Mouse (Mus musculus): ENCODE measurements at regions not wholly inside any gene's neighbourhood (a gene's known extent, or its start where the extent isn't known, plus 50 kb on each side); places are given as distances from the start of the nearest gene placed in this dataset.

DNA sequence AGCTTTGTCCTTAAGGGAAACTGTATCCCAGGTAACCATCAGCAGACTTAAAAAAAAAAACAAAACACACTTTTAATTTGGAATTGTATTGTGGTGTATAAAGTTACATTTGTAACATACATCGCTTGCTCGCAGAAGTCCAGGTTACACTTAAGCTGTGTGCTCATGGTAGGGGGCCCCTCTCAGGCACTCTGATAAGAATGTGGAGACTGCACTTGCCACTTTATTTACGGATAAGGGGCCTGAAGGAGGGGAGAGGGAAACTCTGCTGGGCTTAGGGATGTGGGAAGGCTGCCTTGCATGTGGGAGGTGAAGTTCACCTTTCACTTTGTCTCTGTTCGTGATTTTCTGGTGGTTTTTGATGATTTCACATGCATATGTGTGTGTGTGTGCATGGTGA is 58.7 kb downstream of the Ccdc185 start:
- Histone ChIP-seq H3K4me1 (ENCODE audit: control insufficient read depth, insufficient read depth, low read length) (no peaks in the 10 kb centered on the region), H3K27me3 (replicated peaks; ENCODE audit: control insufficient read depth, insufficient read depth, low read length) (no peaks in the 10 kb centered on the region), H3K27ac (ENCODE audit: low read length) (no peak overlapping the region), H3K4me2 (ENCODE audit: low read depth, low read length) (no peak overlapping the region), H3K9ac (ENCODE audit: low read depth, low read length) (no peak overlapping the region), H3K36me3 (ENCODE audit: control insufficient read depth, insufficient read depth, low read length) (no peaks in the 10 kb centered on the region), H3K4me3 (ENCODE audit: low read length) (no peak overlapping the region), H3K9me3 (ENCODE audit: control insufficient read depth, low read length) (0 out of 2 replicates have a peak, but pooled peaks cover 8% of the 10 kb centered on the region)
- ATAC-seq = no peak
- WGBS = 56% methylated on average over 4 of the region's 4 CpGs

DNA sequence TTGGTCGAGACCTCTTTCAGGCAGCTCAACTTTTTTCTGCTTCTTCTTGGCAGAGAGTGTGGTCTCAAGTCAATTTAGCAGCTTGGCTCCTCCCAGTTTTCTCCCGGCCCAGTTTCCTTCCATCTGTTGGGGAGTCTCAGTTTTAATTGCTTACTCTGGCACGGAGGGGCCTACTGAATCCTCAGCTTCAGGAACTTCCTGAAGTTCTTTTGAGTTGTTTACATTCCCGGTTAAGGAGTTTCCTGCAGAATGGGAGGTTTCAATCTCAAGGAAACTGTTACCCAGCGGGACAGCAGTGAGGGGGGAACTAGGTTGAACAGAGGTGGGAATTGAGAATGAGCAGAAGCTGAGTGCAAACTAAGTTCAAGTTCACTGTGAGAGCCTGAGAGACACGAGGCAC is 59.2 kb downstream of the Ccdc185 start:
- Histone ChIP-seq H3K4me1 (ENCODE audit: control insufficient read depth, insufficient read depth, low read length) (no peaks in the 10 kb centered on the region), H3K4me3 (ENCODE audit: low read length) (no peak overlapping the region), H3K9ac (ENCODE audit: low read depth, low read length) (no peak overlapping the region), H3K36me3 (ENCODE audit: control insufficient read depth, insufficient read depth, low read length) (no peaks in the 10 kb centered on the region), H3K27me3 (replicated peaks; ENCODE audit: control insufficient read depth, insufficient read depth, low read length) (no peaks in the 10 kb centered on the region), H3K27ac (ENCODE audit: low read length) (no peak overlapping the region), H3K4me2 (ENCODE audit: low read depth, low read length) (no peak overlapping the region), H3K9me3 (ENCODE audit: control insufficient read depth, low read length) (0 out of 2 replicates have a peak, but pooled peaks cover 8% of the 10 kb centered on the region)
- 65% methylated on average over 6 of the region's 6 CpGs for WGBS
- no peak for ATAC-seq

GRCm38 (mm10) chr1:182687146-182687545 is 61.8 kb downstream of the Ccdc185 start:
- Histone ChIP-seq H3K9ac (ENCODE audit: low read depth, low read length) (no peak overlapping the region), H3K4me1 (ENCODE audit: control insufficient read depth, insufficient read depth, low read length) (no peaks in the 10 kb centered on the region), H3K36me3 (ENCODE audit: control insufficient read depth, insufficient read depth, low read length) (no peaks in the 10 kb centered on the region), H3K27ac (ENCODE audit: low read length) (no peak overlapping the region), H3K27me3 (replicated peaks; ENCODE audit: control insufficient read depth, insufficient read depth, low read length) (no peaks in the 10 kb centered on the region), H3K4me2 (ENCODE audit: low read depth, low read length) (no peak overlapping the region), H3K9me3 (ENCODE audit: control insufficient read depth, low read length) (0 out of 2 replicates have a peak, but pooled peaks cover 8% of the 10 kb centered on the region), H3K4me3 (ENCODE audit: low read length) (no peak overlapping the region)
- WGBS = 69% methylated on average over 5 of the region's 5 CpGs
- no peak for ATAC-seq

DNA sequence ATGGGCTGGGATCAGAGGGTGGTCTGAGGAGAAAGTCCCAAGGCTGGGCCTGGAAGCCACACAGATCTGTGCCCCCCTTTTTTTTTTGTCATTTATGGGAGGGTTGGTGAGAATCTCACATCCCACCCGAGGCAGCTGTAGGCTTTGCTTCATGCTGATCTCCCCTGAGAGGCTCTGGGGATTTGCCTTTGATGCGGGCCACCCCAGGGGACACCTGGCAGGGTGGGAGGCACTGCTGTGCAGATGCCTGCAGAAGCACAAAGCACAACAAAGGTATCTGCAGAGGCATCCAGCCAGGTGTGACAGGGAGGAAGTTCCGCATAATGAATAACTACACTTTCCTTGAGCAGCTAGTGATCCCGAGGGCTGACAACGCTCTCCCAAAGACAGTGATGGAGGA is 62.7 kb downstream of the Ccdc185 start:
- 0 out of 2 replicates have a peak, but pooled peaks cover 8% of the 10 kb centered on the region for H3K9me3 ChIP-seq (ENCODE audit: control insufficient read depth, low read length)
- no peak for ATAC-seq
- H3K4me2 ChIP-seq (ENCODE audit: low read depth, low read length) = no peak overlapping the region
- H3K36me3 ChIP-seq (ENCODE audit: control insufficient read depth, insufficient read depth, low read length) = no peaks in the 10 kb centered on the region
- no peaks in the 10 kb centered on the region for H3K4me1 ChIP-seq (ENCODE audit: control insufficient read depth, insufficient read depth, low read length)
- H3K9ac ChIP-seq (ENCODE audit: low read depth, low read length) = no peak overlapping the region
- no peaks in the 10 kb centered on the region for H3K27me3 ChIP-seq (replicated peaks; ENCODE audit: control insufficient read depth, insufficient read depth, low read length)
- no peak overlapping the region for H3K27ac ChIP-seq (ENCODE audit: low read length)
- no peak overlapping the region for H3K4me3 ChIP-seq (ENCODE audit: low read length)
- 32% methylated on average over 5 of the region's 5 CpGs for WGBS

GRCm38 (mm10) chr1:182682591-182683252 is 66.3 kb downstream of the Ccdc185 start:
- no peak overlapping the region for H3K4me3 ChIP-seq (ENCODE audit: low read length)
- WGBS = 35% methylated on average over 14 of the region's 14 CpGs
- H3K36me3 ChIP-seq (ENCODE audit: control insufficient read depth, insufficient read depth, low read length) = no peaks in the 10 kb centered on the region
- H3K9ac ChIP-seq (ENCODE audit: low read depth, low read length) = no peak overlapping the region
- no peaks in the 10 kb centered on the region for H3K27me3 ChIP-seq (replicated peaks; ENCODE audit: control insufficient read depth, insufficient read depth, low read length)
- H3K27ac ChIP-seq (ENCODE audit: low read length) = no peak overlapping the region
- H3K4me1 ChIP-seq (ENCODE audit: control insufficient read depth, insufficient read depth, low read length) = no peaks in the 10 kb centered on the region
- 0 out of 2 replicates have a peak, but pooled peaks have one; percentile 31 for ATAC-seq
- no peaks in the 10 kb centered on the region for H3K9me3 ChIP-seq (ENCODE audit: control insufficient read depth, low read length)
- no peak overlapping the region for H3K4me2 ChIP-seq (ENCODE audit: low read depth, low read length)

Data from intestine, embryonic 16.5 days (tissue).